Mouse (Mus musculus) liver, embryonic 14.5 days (tissue): Measurements from ENCODE around the gene Lingo2. TPM values are rescaled to one million over a fixed set of nuclear protein-coding genes. Genes with fewer than 3 reads are reported as not detected.
"Not testable (repeated sequence)": the region's sequence is repeated elsewhere in the genome, so short reads cannot be mapped to it uniquely, and the experiment has no call there.

ENCODE experiments used
- ATAC-seq: fragments of 200-750 bp; cut with Nextera tagmentation; 2 replicates; pipeline ENCODE4 v1.8.0; 2017; ENCODE audit warnings: moderate number of reproducible peaks, mild to moderate bottlenecking, moderate library complexity; ENCODE audit not compliant: insufficient read depth
- DNase-seq, 3 experiments: peaks; one replicate each; pipeline ENCODE4 v3.0.0-alpha.2; 2012 to 2013; ENCODE audit warnings: low read depth in 3 of 3, low spot score in 3 of 3
- H3K27ac ChIP-seq: fragments of 300-500 bp; sonication (generic); 2 replicates; pipeline ENCODE4 v1.5.1; 2014; ENCODE audit warnings: moderate library complexity, mild to moderate bottlenecking, control low read depth, inconsistent platforms
- H3K27me3 ChIP-seq: fragments of 300-500 bp; sonication (generic); 2 replicates; pipeline ENCODE4 v1.6.1; 2014; ENCODE audit warnings: mild to moderate bottlenecking, low read length, moderate library complexity; ENCODE audit not compliant: control insufficient read depth, insufficient read depth
- H3K36me3 ChIP-seq: fragments of 300-500 bp; sonication (generic); replicated peaks from 2 replicates; pipeline ENCODE4 v1.6.1; 2014; ENCODE audit warnings: low read depth; ENCODE audit not compliant: control insufficient read depth, insufficient read depth
- H3K4me1 ChIP-seq, 2 experiments: fragments of 200-500 bp in 1 of 2; fragments of 300-500 bp in 1 of 2; sonication (generic) in 1 of 2; replicated peaks; 2 replicates each; pipeline ENCODE4 v1.6.1; 2012 to 2014; ENCODE audit warnings: antibody characterized with exemption in 1 of 2, inconsistent platforms in 1 of 2, low read length in 1 of 2; ENCODE audit not compliant: control insufficient read depth in 2 of 2, insufficient read depth in 2 of 2
- H3K4me2 ChIP-seq: fragments of 300-500 bp; sonication (generic); 2 replicates; pipeline ENCODE4 v1.6.1; 2014; ENCODE audit warnings: low read depth, mild to moderate bottlenecking, control low read depth, moderate library complexity
- H3K4me3 ChIP-seq, 2 experiments: fragments of 200-500 bp in 1 of 2; fragments of 300-500 bp in 1 of 2; sonication (generic) in 1 of 2; 2 replicates each; pipeline ENCODE4 v1.5.1; 2012 to 2014; ENCODE audit warnings: low read depth in 2 of 2, low read length in 2 of 2, mild to moderate bottlenecking in 2 of 2, control low read depth in 1 of 2, inconsistent platforms in 1 of 2, moderate library complexity in 1 of 2; ENCODE audit not compliant: insufficient read depth in 1 of 2
- H3K9ac ChIP-seq: fragments of 300-500 bp; sonication (generic); replicated peaks from 2 replicates; pipeline ENCODE4 v1.6.1; 2014; ENCODE audit warnings: mild to moderate bottlenecking, control low read depth, moderate library complexity
- H3K9me3 ChIP-seq: fragments of 300-500 bp; sonication (generic); 2 replicates; pipeline ENCODE4 v1.6.1; 2016; ENCODE audit warnings: low read length, mixed read lengths; ENCODE audit not compliant: control insufficient read depth
- CTCF ChIP-seq: IDR thresholded peaks from 2 replicates; pipeline ENCODE4 v1.5.1; 2016; ENCODE audit warnings: antibody characterized with exemption, low read depth, control low read depth
- EP300 ChIP-seq: IDR thresholded peaks from 2 replicates; pipeline ENCODE4 v1.6.1; 2016; ENCODE audit warnings: antibody characterized with exemption, low read depth
- WGBS: fragments of 180-500 bp; shearing (Covaris S2); extraction: QIAGEN DNeasy Blood & Tissue Kit; methylation state at CpG from one replicate; pipeline ENCODE4 v1.1.7; 2014; ENCODE audit not compliant: insufficient replicate concordance; 5-methylcytosine and 5-hydroxymethylcytosine counted together
- polyA plus RNA-seq, 2 experiments: library from polyadenylated mRNA; depleted of rRNA in 1 of 2; stranded (reverse) in 1 of 2; unstranded in 1 of 2; fragments of >200 nt; fragmentation: Nextera tagmentation in 1 of 2; extraction: Ambion mirVana in 1 of 2; gene quantifications; 2 replicates each; pipeline versions ENCODE4 v1.2.1 to v1.2.3; 2012 to 2014

Gene Lingo2
- polyA plus RNA-seq, 2 experiments, result 0.01 TPM; not detected in 1

- H3K9ac ChIP-seq, result no peak overlapping the region
- no peaks in the 10 kb centered on the region for H3K27me3 ChIP-seq
- no peaks in the 10 kb centered on the region for H3K36me3 ChIP-seq
- DNase-seq (no peak), ATAC-seq (no peak)
- no peak overlapping the region for H3K4me3 ChIP-seq
- no peaks in the 10 kb centered on the region for H3K4me1 ChIP-seq
- no peak overlapping the region for H3K27ac ChIP-seq
- no peaks in the 10 kb centered on the region for H3K9me3 ChIP-seq
- TF ChIP-seq CTCF (no peak), EP300 (no peak)
- no peak overlapping the region for H3K4me2 ChIP-seq
- WGBS, result 28% methylated on average over 1 of the region's 1 CpGs
These were observed 781.4 kb downstream of the Lingo2 start for GRCm38 (mm10) chr4:36170099-36170498.

DNA sequence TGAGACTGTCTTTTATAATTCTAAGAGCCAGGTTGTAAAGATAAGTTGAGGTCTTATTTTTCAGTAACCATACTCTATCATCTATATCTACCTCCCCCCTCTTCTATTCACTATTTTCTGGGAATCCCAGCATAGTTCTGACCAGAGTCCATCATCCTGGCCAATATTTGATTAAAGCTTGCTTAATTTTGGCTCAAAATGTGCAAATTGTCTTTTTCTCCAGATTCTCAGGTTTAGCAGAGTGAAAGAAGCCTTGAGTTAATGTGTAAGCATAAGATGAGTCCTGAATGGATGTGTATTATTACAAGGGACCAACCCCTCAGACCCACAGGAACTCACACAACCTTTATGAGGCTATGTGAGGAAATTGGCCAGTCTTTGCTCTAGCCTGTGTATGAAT is 820.2 kb downstream of the Lingo2 start:
- TF ChIP-seq CTCF (no peak), EP300 (no peak)
- no peak overlapping the region for H3K4me2 ChIP-seq
- H3K9me3 ChIP-seq, result no peaks in the 10 kb centered on the region
- H3K27ac ChIP-seq, result no peak overlapping the region
- no peaks in the 10 kb centered on the region for H3K4me1 ChIP-seq
- no peak overlapping the region for H3K4me3 ChIP-seq
- H3K9ac ChIP-seq, result no peak overlapping the region
- no peak for ATAC-seq
- no peaks in the 10 kb centered on the region for H3K27me3 ChIP-seq
- H3K36me3 ChIP-seq, result no peaks in the 10 kb centered on the region
- DNase-seq, result no peak

DNA sequence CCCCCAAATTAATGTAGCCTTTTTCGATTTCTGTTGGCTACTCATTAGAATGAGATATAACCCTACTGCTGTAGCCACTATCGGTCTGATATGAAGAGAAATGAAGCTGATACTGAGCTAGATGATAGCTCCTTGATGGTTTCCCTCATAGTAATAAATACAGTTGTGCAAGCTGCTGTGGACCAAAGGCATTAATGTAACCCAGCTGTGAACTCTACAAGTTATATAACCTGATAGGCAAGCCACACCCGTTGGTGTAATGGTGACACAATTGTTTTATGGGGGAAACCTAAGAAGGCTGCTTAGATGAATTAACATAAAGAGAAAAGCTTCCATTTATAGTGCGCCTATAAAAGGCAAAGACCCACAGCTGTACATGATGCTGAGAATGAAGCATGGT is 856.1 kb downstream of the Lingo2 start:
- H3K4me2 ChIP-seq, result no peak overlapping the region
- no peak overlapping the region for H3K27ac ChIP-seq
- no peak for ATAC-seq
- no peak overlapping the region for H3K9ac ChIP-seq
- H3K9me3 ChIP-seq, result no peaks in the 10 kb centered on the region
- H3K4me1 ChIP-seq, result no peaks in the 10 kb centered on the region
- 46% methylated on average over 4 of the region's 4 CpGs for WGBS
- TF ChIP-seq CTCF, result no peak
- TF ChIP-seq EP300, result no peak
- H3K27me3 ChIP-seq, result no peaks in the 10 kb centered on the region
- no peaks in the 10 kb centered on the region for H3K36me3 ChIP-seq
- no peak for DNase-seq
- H3K4me3 ChIP-seq, result no peak overlapping the region

- Histone ChIP-seq H3K27ac (no peak overlapping the region), H3K9me3 (no peaks in the 10 kb centered on the region), H3K4me3 (no peak overlapping the region), H3K36me3 (no peaks in the 10 kb centered on the region), H3K4me1 (no peaks in the 10 kb centered on the region), H3K27me3 (no peaks in the 10 kb centered on the region), H3K4me2 (no peak overlapping the region), H3K9ac (no peak overlapping the region)
- DNase-seq (no peak), ATAC-seq (no peak)
- TF ChIP-seq CTCF (no peak), EP300 (no peak)
- 48% methylated on average over 3 of the region's 3 CpGs for WGBS
These were observed 870.3 kb downstream of the Lingo2 start for GRCm38 (mm10) chr4:36081095-36081852.

GRCm38 (mm10) chr4:36078910-36079525 is 872.5 kb downstream of the Lingo2 start:
- no peaks in the 10 kb centered on the region for H3K27me3 ChIP-seq
- TF ChIP-seq EP300 (no peak), CTCF (no peak)
- H3K36me3 ChIP-seq, result no peaks in the 10 kb centered on the region
- no peak overlapping the region for H3K27ac ChIP-seq
- WGBS, result 62% methylated on average over 6 of the region's 6 CpGs
- ATAC-seq (no peak), DNase-seq (no peak)
- H3K4me1 ChIP-seq, result no peaks in the 10 kb centered on the region
- H3K9me3 ChIP-seq, result no peaks in the 10 kb centered on the region
- no peak overlapping the region for H3K9ac ChIP-seq
- no peak overlapping the region for H3K4me3 ChIP-seq
- H3K4me2 ChIP-seq, result no peak overlapping the region

- H3K4me3 ChIP-seq, DNase-seq, H3K27me3 ChIP-seq, H3K9ac ChIP-seq, ATAC-seq, H3K9me3 ChIP-seq, H3K27ac ChIP-seq, H3K4me1 ChIP-seq, H3K36me3 ChIP-seq, H3K4me2 ChIP-seq: not testable (repeated sequence)
- WGBS, result 24% methylated on average over 1 of the region's 1 CpGs
These were observed 886.8 kb downstream of the Lingo2 start for GRCm38 (mm10) chr4:36064701-36065100.
